Mouse (Mus musculus) small intestine, adult 2 months (tissue): Measurements from ENCODE around the gene Rps6kl1.

Source experiments
- CTCF ChIP-seq: fragments of 200-500 bp; IDR thresholded peaks from 2 replicates; pipeline ENCODE4 v1.5.1; 2012; ENCODE audit warnings: low read depth, mild to moderate bottlenecking, control low read depth, inconsistent platforms, low read length, moderate library complexity, mixed read lengths; ENCODE audit not compliant: insufficient replicate concordance, insufficient read length; ENCODE audit errors: extremely low read depth
- POLR2A ChIP-seq: fragments of 200-500 bp; IDR thresholded peaks from 2 replicates; pipeline ENCODE4 v1.6.1; 2012; ENCODE audit warnings: low read depth, mild to moderate bottlenecking, control low read depth, inconsistent platforms, low read length, moderate library complexity

DNA sequence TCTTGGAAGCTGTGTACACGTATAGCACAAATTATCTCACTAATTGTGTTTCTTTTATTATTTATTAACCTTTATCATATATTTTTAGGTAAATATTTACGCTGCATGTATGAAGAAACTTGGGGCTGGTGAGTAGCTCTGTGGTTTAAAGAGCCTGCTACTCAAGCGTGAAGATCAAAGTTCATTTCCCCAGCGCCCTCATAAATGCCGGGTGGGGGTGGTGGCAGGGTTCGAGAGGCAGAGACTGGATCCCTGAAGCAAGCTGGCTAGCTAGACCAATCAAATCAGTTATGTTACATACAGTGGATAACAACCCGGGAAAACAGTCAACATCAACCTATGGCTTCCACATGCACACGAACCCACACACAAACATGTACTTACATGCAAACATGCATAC, 48.0 kb downstream of the Rps6kl1 start:
- TF ChIP-seq CTCF (no peak), POLR2A (no peak)
